Mouse (Mus musculus) heart, postnatal 10 days (tissue): ENCODE results near the gene Card10. TPM values are rescaled to one million over a fixed set of nuclear protein-coding genes. Genes with fewer than 3 reads are reported as not detected.
"Not testable (repeated sequence)": the region's sequence is repeated elsewhere in the genome, so short reads cannot be mapped to it uniquely, and the experiment has no call there.

Source experiments
- DNase-seq, 2 experiments: peaks; one replicate each; pipeline ENCODE4 v3.0.0; 2021
- intact Hi-C: fragments of 180-260 bp; cut with DNase I; formaldehyde crosslinking; loops from one replicate; pipeline ENCODE4 v1.15.1; 2025
- total RNA-seq, 2 experiments: library from RNA; stranded (reverse); gene quantifications; 2 replicates each; pipeline ENCODE4 v1.2.3; 2021

Card10 gene
- total RNA-seq, result 10 to 100 TPM; 18.8 to 20.4 TPM

- intact Hi-C loops, result loop anchor here (2.0 kb wide), 1 partner anchor 16 kb away; no protein-coding TSS in a partner anchor
These were observed at the start of gene Card10 for GRCm38 (mm10) chr15:78802776-78803391. Card10 (minus strand) TSS chr15:78803042.

GRCm38 (mm10) chr15:78851505-78852153 lies 48.8 kb upstream of the Card10 start:
- intact Hi-C loops, result loop anchor here (2.0 to 5.0 kb wide), 2 partner anchors 15 to 34 kb away; no protein-coding TSS in a partner anchor

More at GRCm38 (mm10) chr15:78802776-78803391, at the start of gene Card10:
- DNase-seq, result peak; percentile 54 to 70

GRCm38 (mm10) chr15:78850944-78851343 lies 48.1 kb upstream of the Card10 start:
- DNase-seq, result no peak

More at GRCm38 (mm10) chr15:78851505-78852153, 48.8 kb upstream of the Card10 start:
- DNase-seq, result peak; percentile 94 to 96

GRCm38 (mm10) chr15:78850059-78850824 lies 47.4 kb upstream of the Card10 start:
- no peak for DNase-seq
- intact Hi-C loops, result loop anchor here (5.0 kb wide), 1 partner anchor 33 kb away; no protein-coding TSS in a partner anchor

More at GRCm38 (mm10) chr15:78850944-78851343, 48.1 kb upstream of the Card10 start:
- intact Hi-C loops, result loop anchor here (5.0 kb wide), 1 partner anchor 34 kb away; no protein-coding TSS in a partner anchor

GRCm38 (mm10) chr15:78849485-78849884 lies 46.6 kb upstream of the Card10 start:
- intact Hi-C loops, result loop anchor here (10.0 kb wide), 1 partner anchor 225 kb away; no protein-coding TSS in a partner anchor
- DNase-seq, result no peak

GRCm38 (mm10) chr15:78848467-78848866 lies 45.6 kb upstream of the Card10 start:
- intact Hi-C loops, result loop anchor here (1.0 to 10.0 kb wide), 2 partner anchors 22 to 224 kb away; no protein-coding TSS in a partner anchor

GRCm38 (mm10) chr15:78846805-78847204 lies 44.0 kb upstream of the Card10 start:
- intact Hi-C loops, result loop anchor here (10.0 kb wide), 1 partner anchor 222 kb away; no protein-coding TSS in a partner anchor
- not testable (repeated sequence) for DNase-seq

More at GRCm38 (mm10) chr15:78848467-78848866, 45.6 kb upstream of the Card10 start:
- peak; percentile 89 to 92 for DNase-seq

- intact Hi-C loops, result loop anchor here (10.0 kb wide), 1 partner anchor 222 kb away; no protein-coding TSS in a partner anchor
- no peak for DNase-seq
These were observed 43.5 kb upstream of the Card10 start for GRCm38 (mm10) chr15:78846352-78846751.

GRCm38 (mm10) chr15:78845867-78846266 lies 43.0 kb upstream of the Card10 start:
- DNase-seq, result no peak
- intact Hi-C loops, result loop anchor here (10.0 kb wide), 1 partner anchor 221 kb away; no protein-coding TSS in a partner anchor

- intact Hi-C loops, result loop anchor here (10.0 kb wide), 1 partner anchor 221 kb away; no protein-coding TSS in a partner anchor
- DNase-seq, result peak; percentile 53 to 58
These were observed 42.5 kb upstream of the Card10 start for GRCm38 (mm10) chr15:78845321-78845720.

GRCm38 (mm10) chr15:78844791-78845190 lies 41.9 kb upstream of the Card10 start:
- intact Hi-C loops, result loop anchor here (10.0 kb wide), 1 partner anchor 220 kb away; no protein-coding TSS in a partner anchor

GRCm38 (mm10) chr15:78843581-78844469 lies 41.0 kb upstream of the Card10 start:
- peak; percentile 30 to 48 for DNase-seq
- intact Hi-C loops, result loop anchor here (1.0 to 10.0 kb wide), 2 partner anchors 12 to 219 kb away; no protein-coding TSS in a partner anchor

More at GRCm38 (mm10) chr15:78844791-78845190, 41.9 kb upstream of the Card10 start:
- DNase-seq, result peak; percentile 75 to 79

- intact Hi-C loops, result loop anchor here (1.0 to 10.0 kb wide), 2 partner anchors 10 to 218 kb away; no protein-coding TSS in a partner anchor
- DNase-seq, result peak; percentile 81 to 82
These were observed 39.7 kb upstream of the Card10 start, which contains the start of gene Cdc42ep1 for GRCm38 (mm10) chr15:78842371-78843163. Cdc42ep1 (plus strand) TSS chr15:78842624.

- intact Hi-C loops, result loop anchor here (10.0 kb wide), 1 partner anchor 216 kb away; no protein-coding TSS in a partner anchor
- no peak for DNase-seq
These were observed 38.4 kb upstream of the Card10 start for GRCm38 (mm10) chr15:78841161-78841790.

- intact Hi-C loops, result loop anchor here (10.0 kb wide), 1 partner anchor 216 kb away; no protein-coding TSS in a partner anchor
- DNase-seq, result no peak
These were observed 37.9 kb upstream of the Card10 start for GRCm38 (mm10) chr15:78840751-78841150.

GRCm38 (mm10) chr15:78840241-78840640 lies 37.4 kb upstream of the Card10 start:
- intact Hi-C loops, result loop anchor here (10.0 kb wide), 1 partner anchor 215 kb away; no protein-coding TSS in a partner anchor

GRCm38 (mm10) chr15:78839744-78840143 lies 36.9 kb upstream of the Card10 start:
- no peak for DNase-seq
- intact Hi-C loops, result loop anchor here (10.0 kb wide), 1 partner anchor 215 kb away; no protein-coding TSS in a partner anchor

More at GRCm38 (mm10) chr15:78840241-78840640, 37.4 kb upstream of the Card10 start:
- DNase-seq, result no peak
